Mouse (Mus musculus): Measurements from ENCODE around the gene Phf7. TPM values are rescaled to one million over a fixed set of nuclear protein-coding genes. Genes with fewer than 3 reads are reported as not detected.

The Phf7 gene
- total RNA-seq, 2 experiments from 2014 or later: 5.3 to 6.0 TPM

- H3K4me3 ChIP-seq: peak overlapping the region; percentile 83
- no peak for TF ChIP-seq CTCF (conservative IDR thresholded peaks at IDR 0.05)
- peak overlapping the region; percentile 98 for H3K27ac ChIP-seq
- peak in 1 of 2 experiments; percentile 35 for DNase-seq (ENCODE audit: low spot score in 2 of 2)
These were observed 45.3 kb downstream of the Phf7 start for GRCm38 (mm10) chr14:31205562-31206467.

- DNase-seq (ENCODE audit: low spot score in 2 of 2): no peak
- TF ChIP-seq CTCF (conservative IDR thresholded peaks at IDR 0.05): no peak
- H3K27ac ChIP-seq: peak overlapping the region; percentile 98
- peak overlapping the region; percentile 83 for H3K4me3 ChIP-seq
These were observed 45.9 kb downstream of the Phf7 start for GRCm38 (mm10) chr14:31205244-31205561.

GRCm38 (mm10) chr14:31204844-31205243, 46.3 kb downstream of the Phf7 start:
- TF ChIP-seq CTCF (conservative IDR thresholded peaks at IDR 0.05): no peak
- DNase-seq (ENCODE audit: low spot score in 2 of 2): no peak
- Histone ChIP-seq H3K27ac (peak overlapping the region; percentile 98), H3K4me3 (peak overlapping the region; percentile 83)

GRCm38 (mm10) chr14:31200038-31200437, 51.1 kb downstream of the Phf7 start:
- DNase-seq (ENCODE audit: low spot score in 2 of 2): no peak
- TF ChIP-seq CTCF (conservative IDR thresholded peaks at IDR 0.05): 0 out of 2 replicates have a peak, but pooled peaks have one; percentile 20
- H3K4me3 ChIP-seq: no peak overlapping the region
- no peak overlapping the region for H3K27ac ChIP-seq

- Histone ChIP-seq H3K27ac (no peak overlapping the region), H3K4me3 (no peak overlapping the region)
- no peak for DNase-seq (ENCODE audit: low spot score in 2 of 2)
- no peak for TF ChIP-seq CTCF (conservative IDR thresholded peaks at IDR 0.05)
These were observed 51.5 kb downstream of the Phf7 start for GRCm38 (mm10) chr14:31199599-31199998.

GRCm38 (mm10) chr14:31197547-31198516, 53.3 kb downstream of the Phf7 start:
- Histone ChIP-seq H3K27ac (peak overlapping the region; percentile 46; the same call in 1 of the 2 replicates), H3K4me3 (peak overlapping the region; percentile 14)
- no peak for DNase-seq (ENCODE audit: low spot score in 2 of 2)
- no peak for TF ChIP-seq CTCF (conservative IDR thresholded peaks at IDR 0.05)

GRCm38 (mm10) chr14:31195968-31196367, 55.1 kb downstream of the Phf7 start:
- DNase-seq (ENCODE audit: low spot score in 2 of 2): no peak
- Histone ChIP-seq H3K27ac (peak overlapping the region; percentile 84), H3K4me3 (no peak overlapping the region)
- TF ChIP-seq CTCF (conservative IDR thresholded peaks at IDR 0.05): peak; percentile 89

GRCm38 (mm10) chr14:31195521-31195920, 55.6 kb downstream of the Phf7 start:
- TF ChIP-seq CTCF (conservative IDR thresholded peaks at IDR 0.05): no peak
- no peak for DNase-seq (ENCODE audit: low spot score in 2 of 2)

GRCm38 (mm10) chr14:31194891-31195513, 56.1 kb downstream of the Phf7 start:
- Histone ChIP-seq H3K27ac (peak overlapping the region; percentile 84), H3K4me3 (no peak overlapping the region)
- peak in 1 of 2 experiments; percentile 50 for DNase-seq (ENCODE audit: low spot score in 2 of 2)
- TF ChIP-seq CTCF (conservative IDR thresholded peaks at IDR 0.05): no peak

More at GRCm38 (mm10) chr14:31195521-31195920, 55.6 kb downstream of the Phf7 start:
- Histone ChIP-seq H3K27ac (peak overlapping the region; percentile 84), H3K4me3 (no peak overlapping the region)

GRCm38 (mm10) chr14:31194441-31194840, 56.7 kb downstream of the Phf7 start:
- TF ChIP-seq CTCF (conservative IDR thresholded peaks at IDR 0.05): no peak
- Histone ChIP-seq H3K27ac (peak overlapping the region; percentile 84), H3K4me3 (no peak overlapping the region)
- DNase-seq (ENCODE audit: low spot score in 2 of 2): no peak

- Histone ChIP-seq H3K27ac (peak overlapping the region; percentile 84), H3K4me3 (no peak overlapping the region)
- no peak for TF ChIP-seq CTCF (conservative IDR thresholded peaks at IDR 0.05)
- DNase-seq (ENCODE audit: low spot score in 2 of 2): no peak
These were observed 57.3 kb downstream of the Phf7 start for GRCm38 (mm10) chr14:31193791-31194190.

- no peak for TF ChIP-seq CTCF (conservative IDR thresholded peaks at IDR 0.05)
- Histone ChIP-seq H3K27ac (peak overlapping the region; percentile 84; the same call in 1 of the 2 replicates), H3K4me3 (no peak overlapping the region)
- DNase-seq (ENCODE audit: low spot score in 2 of 2): no peak
These were observed 59.2 kb downstream of the Phf7 start for GRCm38 (mm10) chr14:31191936-31192335.

Measured in layer of hippocampus, adult 2 months (tissue).